Mouse (Mus musculus) kidney, postnatal 0 days (tissue): ENCODE results near the gene Vsig10. TPM values are rescaled to one million over a fixed set of nuclear protein-coding genes. Genes with fewer than 3 reads are reported as not detected.
"Not testable (repeated sequence)": the region's sequence is repeated elsewhere in the genome, so short reads cannot be mapped to it uniquely, and the experiment has no call there.

Experiments used
- ATAC-seq: fragments of 200-750 bp; cut with Nextera tagmentation; replicated peaks from 2 replicates; pipeline ENCODE4 v1.8.0; 2017; ENCODE audit warnings: low read depth, moderate number of reproducible peaks, moderate TSS enrichment, moderate library complexity; ENCODE audit not compliant: low FRiP score
- DNase-seq: peaks from one replicate; pipeline ENCODE4 v3.0.0-alpha.2; 2016; ENCODE audit warnings: low spot score
- H3K27ac ChIP-seq: fragments of 300-500 bp; sonication (generic); 2 replicates; pipeline ENCODE4 v1.5.1; 2014; ENCODE audit warnings: mild to moderate bottlenecking
- H3K27me3 ChIP-seq: fragments of 300-500 bp; sonication (generic); 2 replicates; pipeline ENCODE4 v1.6.1; 2014; ENCODE audit warnings: low read length, mixed read lengths; ENCODE audit not compliant: insufficient read depth
- H3K36me3 ChIP-seq: fragments of 300-500 bp; sonication (generic); 2 replicates; pipeline ENCODE4 v1.6.1; 2014; ENCODE audit warnings: low read length, mixed read lengths; ENCODE audit not compliant: insufficient read depth
- H3K4me1 ChIP-seq: fragments of 300-500 bp; sonication (generic); replicated peaks from 2 replicates; pipeline ENCODE4 v1.6.1; 2014; ENCODE audit warnings: antibody characterized with exemption, low read length, mixed read lengths; ENCODE audit not compliant: insufficient read depth
- H3K4me2 ChIP-seq: fragments of 300-500 bp; sonication (generic); 2 replicates; pipeline ENCODE4 v1.6.1; 2014; ENCODE audit warnings: mild to moderate bottlenecking, low read length, moderate library complexity, mixed read lengths
- H3K4me3 ChIP-seq: fragments of 300-500 bp; sonication (generic); replicated peaks from 2 replicates; pipeline ENCODE4 v1.5.1; 2014; ENCODE audit warnings: low read depth, low read length
- H3K9ac ChIP-seq: fragments of 300-500 bp; sonication (generic); 2 replicates; pipeline ENCODE4 v1.6.1; 2014; ENCODE audit warnings: low read depth, low read length
- H3K9me3 ChIP-seq: fragments of 300-500 bp; sonication (generic); replicated peaks from 2 replicates; pipeline ENCODE4 v1.6.1; 2016; ENCODE audit warnings: low read length, inconsistent platforms, mixed read lengths
- CTCF ChIP-seq: IDR thresholded peaks from 2 replicates; pipeline ENCODE4 v1.5.1; 2016; ENCODE audit warnings: antibody characterized with exemption, low read depth, mild to moderate bottlenecking, moderate library complexity
- WGBS: fragments of 180-500 bp; shearing (Covaris S2); extraction: QIAGEN DNeasy Blood & Tissue Kit; methylation state at CpG from one replicate; pipeline ENCODE4 v1.1.7; 2014; 5-methylcytosine and 5-hydroxymethylcytosine counted together
- polyA plus RNA-seq: library from polyadenylated mRNA; unstranded; fragments of >200 nt; fragmentation: Nextera tagmentation; extraction: Ambion mirVana; gene quantifications from 2 replicates; pipeline ENCODE4 v1.2.1, GENCODE M21; 2015

The Vsig10 gene
- polyA plus RNA-seq, 1 experiment from 2014 or later, result 9.5 TPM

DNA sequence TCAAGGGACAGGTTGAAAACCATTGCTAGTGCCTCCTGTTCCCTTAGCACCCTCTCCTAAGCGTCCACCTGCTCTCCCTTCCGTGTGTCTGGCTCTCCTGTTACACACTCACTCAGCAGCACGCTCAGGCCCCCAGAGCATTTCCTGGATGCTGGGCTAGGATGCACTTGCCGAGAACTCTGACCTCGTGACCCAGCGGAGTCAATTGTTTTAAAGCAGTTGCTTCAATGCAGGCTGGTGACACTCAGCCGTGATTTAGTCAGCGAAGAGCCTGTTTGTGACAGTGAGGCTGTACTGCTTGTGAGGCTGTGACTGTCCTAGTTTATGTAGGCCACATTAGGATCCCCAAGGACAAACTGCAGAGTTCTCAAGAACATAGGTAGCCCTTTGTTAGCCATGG is 48.3 kb downstream of the Vsig10 start:
- peaks cover 47% of the 10 kb centered on the region for H3K36me3 ChIP-seq
- no peak overlapping the region for H3K4me2 ChIP-seq
- no peak overlapping the region for H3K4me3 ChIP-seq
- H3K9me3 ChIP-seq, result no peaks in the 10 kb centered on the region
- no peak overlapping the region for H3K27ac ChIP-seq
- no peaks in the 10 kb centered on the region for H3K27me3 ChIP-seq
- WGBS, result 27% methylated on average over 8 of the region's 8 CpGs
- DNase-seq (no peak), ATAC-seq (no peak)
- TF ChIP-seq CTCF, result no peak
- no peak overlapping the region for H3K9ac ChIP-seq
- peaks cover 14% of the 10 kb centered on the region for H3K4me1 ChIP-seq

DNA sequence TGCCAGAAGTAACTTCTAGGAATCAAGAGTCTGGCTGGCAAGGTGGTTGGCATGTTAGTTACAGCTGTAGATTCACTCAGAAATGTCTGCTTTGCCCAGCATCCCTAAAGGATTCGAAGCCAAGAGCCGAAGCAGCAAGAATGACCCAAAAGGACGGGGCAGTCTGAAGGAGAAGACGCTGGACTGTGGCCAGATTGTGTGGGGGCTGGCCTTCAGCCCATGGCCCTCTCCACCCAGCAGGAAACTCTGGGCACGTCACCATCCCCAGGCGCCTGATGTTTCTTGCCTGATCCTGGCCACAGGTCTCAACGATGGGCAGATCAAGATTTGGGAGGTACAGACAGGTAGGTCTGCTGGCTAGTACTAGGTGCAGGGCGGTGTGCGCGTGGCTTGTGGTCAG is 51.7 kb downstream of the Vsig10 start:
- no peak overlapping the region for H3K27ac ChIP-seq
- no peak for ATAC-seq
- WGBS, result 66% methylated on average over 10 of the region's 10 CpGs
- H3K4me2 ChIP-seq, result no peak overlapping the region
- H3K9ac ChIP-seq, result no peak overlapping the region
- H3K4me1 ChIP-seq, result no peaks in the 10 kb centered on the region
- TF ChIP-seq CTCF, result no peak
- H3K9me3 ChIP-seq, result no peaks in the 10 kb centered on the region
- H3K4me3 ChIP-seq, result no peak overlapping the region
- H3K27me3 ChIP-seq, result no peaks in the 10 kb centered on the region
- DNase-seq, result no peak
- peaks cover 55% of the 10 kb centered on the region for H3K36me3 ChIP-seq

DNA sequence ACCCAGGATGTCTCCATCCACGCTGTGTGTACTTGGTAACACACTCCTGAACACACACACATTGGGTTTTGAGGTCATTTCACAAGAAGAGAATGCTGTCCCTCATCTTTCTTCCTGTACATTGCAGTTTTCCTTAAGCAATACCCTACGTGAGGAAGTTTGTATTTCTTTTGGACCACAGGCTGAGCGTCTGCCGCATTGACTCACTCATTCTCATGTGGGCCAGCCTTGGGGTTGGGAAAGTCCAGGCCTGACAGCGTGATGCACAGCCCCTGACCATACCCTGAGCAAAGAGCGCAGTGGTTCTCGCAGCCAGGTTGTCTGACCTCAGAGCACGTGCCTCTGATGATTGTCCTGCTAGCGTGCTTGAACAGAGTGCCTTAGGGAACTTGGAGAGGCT is 54.5 kb downstream of the Vsig10 start:
- no peak overlapping the region for H3K9ac ChIP-seq
- no peaks in the 10 kb centered on the region for H3K27me3 ChIP-seq
- H3K4me3 ChIP-seq, result no peak overlapping the region
- no peak overlapping the region for H3K4me2 ChIP-seq
- no peak overlapping the region for H3K27ac ChIP-seq
- 92% methylated on average over 9 of the region's 9 CpGs for WGBS
- H3K36me3 ChIP-seq, result peaks cover 67% of the 10 kb centered on the region
- DNase-seq, result no peak
- H3K4me1 ChIP-seq, result no peaks in the 10 kb centered on the region
- no peak for ATAC-seq
- H3K9me3 ChIP-seq, result no peaks in the 10 kb centered on the region
- no peak for TF ChIP-seq CTCF

DNA sequence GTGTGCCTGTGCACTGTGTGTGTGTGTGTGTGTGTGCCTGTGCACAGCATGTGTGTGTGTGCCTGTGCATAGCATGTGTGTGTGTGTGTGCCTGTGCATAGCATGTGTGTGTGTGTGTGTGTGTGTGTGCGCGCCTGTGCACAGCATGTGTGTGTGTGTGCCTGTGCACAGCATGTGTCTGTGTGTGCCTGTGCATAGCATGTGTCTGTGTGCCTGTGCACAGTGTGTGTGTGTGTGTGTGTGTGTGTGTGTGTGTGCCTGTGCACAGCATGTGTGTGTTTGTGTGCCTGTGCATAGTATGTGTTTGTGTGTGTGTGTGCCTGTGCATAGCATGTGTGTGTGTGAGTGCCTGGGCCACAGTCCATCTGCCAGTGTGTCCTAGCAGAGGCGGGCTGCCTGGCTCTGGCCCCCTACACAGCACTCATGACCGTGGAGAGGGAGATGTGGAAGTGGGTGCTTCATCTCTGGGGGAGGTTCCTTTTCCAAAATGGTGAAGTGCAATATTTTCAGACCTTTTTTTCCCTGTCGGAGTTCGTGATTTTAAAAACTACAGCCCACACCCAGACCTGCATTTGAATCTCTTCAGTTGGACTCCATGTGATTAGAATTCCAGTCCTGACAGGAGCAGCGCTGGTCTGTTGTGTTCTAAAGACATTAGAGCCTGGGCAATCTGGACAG is 55.6 kb downstream of the Vsig10 start:
- H3K27ac ChIP-seq, result no peak overlapping the region
- WGBS, result 88% methylated on average over 7 of the region's 7 CpGs
- TF ChIP-seq CTCF, result no peak

DNA sequence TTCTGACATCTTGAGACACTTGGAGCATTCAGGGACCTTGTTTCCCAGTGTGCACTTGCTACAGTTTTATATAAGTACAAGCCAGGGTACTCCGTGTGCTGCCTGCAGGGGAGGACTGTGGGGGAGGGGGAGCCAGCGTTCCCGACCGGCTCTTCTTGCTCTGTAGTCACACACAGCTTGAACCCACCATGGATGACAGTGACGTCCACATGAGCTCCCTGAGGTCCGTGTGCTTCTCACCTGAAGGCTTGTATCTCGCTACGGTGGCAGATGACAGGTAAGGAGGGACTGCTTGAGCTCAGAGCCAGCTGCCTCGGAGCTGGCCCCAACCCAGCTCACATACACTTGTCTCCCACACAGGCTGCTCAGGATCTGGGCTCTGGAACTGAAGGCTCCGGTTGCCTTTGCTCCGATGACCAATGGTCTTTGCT is 57.5 kb downstream of the Vsig10 start:
- no peaks in the 10 kb centered on the region for H3K27me3 ChIP-seq
- no peaks in the 10 kb centered on the region for H3K9me3 ChIP-seq
- H3K27ac ChIP-seq, result no peak overlapping the region
- 68% methylated on average over 11 of the region's 11 CpGs for WGBS
- no peak for ATAC-seq
- TF ChIP-seq CTCF, result no peak
- no peak overlapping the region for H3K9ac ChIP-seq
- H3K36me3 ChIP-seq, result peaks cover 70% of the 10 kb centered on the region
- H3K4me3 ChIP-seq, result no peak overlapping the region
- no peak for DNase-seq
- no peaks in the 10 kb centered on the region for H3K4me1 ChIP-seq
- H3K4me2 ChIP-seq, result no peak overlapping the region

More for the DNA sequence above, 55.6 kb downstream of the Vsig10 start:
- Histone ChIP-seq H3K27me3 (no peaks in the 10 kb centered on the region), H3K9me3 (no peaks in the 10 kb centered on the region), H3K4me2 (no peak overlapping the region), H3K4me3 (no peak overlapping the region), H3K4me1 (no peaks in the 10 kb centered on the region), H3K36me3 (peaks cover 66% of the 10 kb centered on the region), H3K9ac (no peak overlapping the region)
- ATAC-seq (no peak), DNase-seq (no peak)

DNA sequence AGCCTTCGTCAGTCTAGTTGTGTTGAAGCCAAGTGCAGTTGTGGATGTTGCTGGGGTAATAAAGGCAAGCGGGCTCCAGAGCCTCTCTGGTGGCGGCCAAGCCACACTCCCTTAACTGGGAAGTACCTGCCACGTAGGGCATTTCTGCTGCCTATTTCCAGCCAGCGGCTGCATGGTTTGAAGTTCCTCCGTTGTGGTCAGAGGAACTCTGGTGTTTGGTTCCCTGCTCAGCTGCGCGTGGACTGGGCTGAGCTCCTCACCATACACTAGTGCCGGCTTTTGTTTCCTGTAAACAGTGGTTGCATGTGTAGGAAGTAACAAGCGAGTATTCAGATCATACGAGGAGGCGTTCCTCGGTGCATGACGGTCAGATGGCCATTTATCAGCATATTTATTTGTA is 58.8 kb downstream of the Vsig10 start:
- not testable (repeated sequence) for H3K4me3 ChIP-seq, ATAC-seq, H3K4me2 ChIP-seq, H3K27me3 ChIP-seq, H3K9ac ChIP-seq, DNase-seq, H3K9me3 ChIP-seq, H3K27ac ChIP-seq, H3K4me1 ChIP-seq
- peaks cover 66% of the 10 kb centered on the region for H3K36me3 ChIP-seq
- WGBS, result 91% methylated on average over 14 of the region's 14 CpGs

DNA sequence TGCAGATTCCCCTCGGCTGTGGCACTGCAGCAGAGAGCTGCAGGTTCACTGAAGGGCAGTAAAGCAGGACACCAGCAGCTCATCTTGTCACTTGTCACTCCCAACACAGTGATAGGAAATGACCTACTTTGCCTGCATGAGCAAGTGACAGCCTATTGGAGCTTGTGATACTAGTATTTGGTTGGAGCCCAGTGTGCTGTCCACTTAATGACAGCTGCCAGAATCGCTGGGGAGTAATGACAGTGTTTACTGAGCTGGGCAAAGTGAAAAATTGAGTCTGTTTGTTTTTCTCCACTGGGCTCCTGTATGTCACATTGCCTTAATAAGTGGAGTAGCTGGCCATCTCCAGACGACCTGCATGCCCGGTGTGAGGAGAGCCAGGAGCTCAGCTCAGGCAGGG is 61.3 kb downstream of the Vsig10 start:
- Histone ChIP-seq H3K27ac (no peak overlapping the region), H3K4me1 (no peaks in the 10 kb centered on the region), H3K4me2 (no peak overlapping the region), H3K36me3 (peaks cover 66% of the 10 kb centered on the region), H3K27me3 (no peaks in the 10 kb centered on the region), H3K9me3 (no peaks in the 10 kb centered on the region), H3K9ac (no peak overlapping the region), H3K4me3 (no peak overlapping the region)
- DNase-seq, result no peak
- ATAC-seq, result no peak
- WGBS, result 66% methylated on average over 4 of the region's 4 CpGs
- TF ChIP-seq CTCF, result no peak
